Mouse (Mus musculus) CH12.LX (cell line): Measurements from ENCODE around the gene Ube2i. TPM values are rescaled to one million over a fixed set of nuclear protein-coding genes. Genes with fewer than 3 reads are reported as not detected.
A peak's percentile ranks its signal among the peaks of the same experiment; 100 is the strongest.

Experiments used
- DNase-seq: peaks from one replicate; pipeline ENCODE4 v3.0.0-alpha.2; 2013; ENCODE audit errors: extremely low read depth
- H3K27ac ChIP-seq: 2 replicates; pipeline ENCODE4 v1.5.1; 2012; ENCODE audit warnings: low read depth, mild to moderate bottlenecking, control low read depth, moderate library complexity; ENCODE audit not compliant: insufficient read depth
- H3K27me3 ChIP-seq: replicated peaks from 2 replicates; pipeline ENCODE3; 2012; ENCODE audit warnings: inconsistent platforms
- H3K36me3 ChIP-seq, 2 experiments: replicated peaks in 1 of 2; 2 replicates each; pipeline versions ENCODE3 to v1.6.1; 2012; ENCODE audit warnings: inconsistent platforms in 1 of 2, low read length in 1 of 2, mild to moderate bottlenecking in 1 of 2, mixed read lengths in 1 of 2, moderate library complexity in 1 of 2; ENCODE audit not compliant: control insufficient read depth in 1 of 2, insufficient read depth in 1 of 2
- H3K4me1 ChIP-seq, 2 experiments: 2 replicates each; pipeline ENCODE4 v1.6.1; 2012; ENCODE audit warnings: inconsistent platforms in 1 of 2, moderate library complexity in 1 of 2; ENCODE audit not compliant: insufficient read depth in 2 of 2, control insufficient read depth in 1 of 2
- H3K4me2 ChIP-seq: 2 replicates; pipeline ENCODE4 v1.6.1; 2012; ENCODE audit warnings: low read depth, mild to moderate bottlenecking, control low read depth; ENCODE audit not compliant: poor library complexity, insufficient read depth, severe bottlenecking
- H3K4me3 ChIP-seq, 3 experiments: fragments of 150-350 bp in 1 of 3; sonication (generic) in 1 of 3; replicated peaks in 1 of 3; 2 replicates each; pipeline versions ENCODE3 to v1.5.1; 2011 to 2012; ENCODE audit warnings: low read depth in 2 of 3, low read length in 2 of 3, mild to moderate bottlenecking in 2 of 3, moderate library complexity in 2 of 3, control low read depth in 1 of 3, improper control_type of control experiment in 1 of 3, inconsistent platforms in 1 of 3, mixed read lengths in 1 of 3; ENCODE audit not compliant: poor library complexity in 1 of 3
- H3K79me2 ChIP-seq: replicated peaks from 2 replicates; pipeline ENCODE4 v1.6.1; 2012; ENCODE audit warnings: mild to moderate bottlenecking, moderate library complexity; ENCODE audit not compliant: control insufficient read depth, poor library complexity, insufficient read depth, severe bottlenecking; ENCODE audit errors: extremely low read depth
- H3K9ac ChIP-seq: 2 replicates; pipeline ENCODE4 v1.6.1; 2012; ENCODE audit warnings: low read depth, mild to moderate bottlenecking, control low read depth, moderate library complexity; ENCODE audit not compliant: insufficient read depth
- H3K9me3 ChIP-seq: replicated peaks from 2 replicates; pipeline ENCODE3; 2012; ENCODE audit warnings: low read length, inconsistent platforms, mixed read lengths
- ELF1 ChIP-seq: IDR thresholded peaks from 2 replicates; pipeline ENCODE4 v1.6.1; 2014; ENCODE audit warnings: low read depth, mild to moderate bottlenecking, inconsistent platforms, low read length, improper control_type of control experiment
- IRF4 ChIP-seq: IDR thresholded peaks from 2 replicates; pipeline ENCODE4 v1.6.1; 2014; ENCODE audit warnings: low read depth, mild to moderate bottlenecking, inconsistent platforms, low read length, improper control_type of control experiment
- JUND ChIP-seq: conservative IDR thresholded peaks from 2 replicates; pipeline ENCODE4 v1.6.1; 2011; ENCODE audit warnings: low read depth, low read length, improper control_type of control experiment
- MAFK ChIP-seq: IDR thresholded peaks from 2 replicates; pipeline ENCODE4 v1.6.1; 2011; ENCODE audit warnings: low read length, improper control_type of control experiment; ENCODE audit not compliant: insufficient replicate concordance
- MAX ChIP-seq: IDR thresholded peaks from 2 replicates; pipeline ENCODE4 v1.6.1; 2011; ENCODE audit warnings: low read length, improper control_type of control experiment
- MEF2A ChIP-seq: IDR thresholded peaks from 2 replicates; pipeline ENCODE4 v1.6.1; 2014; ENCODE audit warnings: low read depth, mild to moderate bottlenecking, inconsistent platforms, low read length, improper control_type of control experiment, borderline replicate concordance
- MXI1 ChIP-seq: IDR thresholded peaks from 2 replicates; pipeline ENCODE4 v1.6.1; 2011; ENCODE audit warnings: mild to moderate bottlenecking, low read depth, low read length, improper control_type of control experiment
- MYC ChIP-seq: IDR thresholded peaks from 2 replicates; pipeline ENCODE4 v1.6.1; 2011; ENCODE audit warnings: low read depth, mild to moderate bottlenecking, improper control_type of control experiment, low read length
- PAX5 ChIP-seq: IDR thresholded peaks from 2 replicates; pipeline ENCODE4 v1.6.1; 2012; ENCODE audit warnings: low read length, inconsistent platforms, mixed read lengths
- POLR2A ChIP-seq: IDR thresholded peaks from 2 replicates; pipeline ENCODE4 v1.6.1; 2011; ENCODE audit warnings: low read depth, mild to moderate bottlenecking, improper control_type of control experiment, low read length
- SIN3A ChIP-seq: IDR thresholded peaks from 2 replicates; pipeline ENCODE4 v1.6.1; 2012; ENCODE audit warnings: low read length, improper control_type of control experiment, inconsistent platforms
- TBP ChIP-seq: conservative IDR thresholded peaks from 2 replicates; pipeline ENCODE4 v1.6.1; 2011; ENCODE audit warnings: low read depth, low read length, improper control_type of control experiment
- USF1 ChIP-seq: IDR thresholded peaks from 2 replicates; pipeline ENCODE4 v1.6.1; 2014; ENCODE audit warnings: low read depth, mild to moderate bottlenecking, inconsistent platforms, low read length, improper control_type of control experiment
- ZC3H11A ChIP-seq: IDR thresholded peaks from 2 replicates; pipeline ENCODE4 v1.6.1; 2012; ENCODE audit warnings: low read depth, mild to moderate bottlenecking, inconsistent platforms, low read length, improper control_type of control experiment
- ZMIZ1 ChIP-seq: IDR thresholded peaks from 2 replicates; pipeline ENCODE4 v1.6.1; 2012; ENCODE audit warnings: low read depth, mild to moderate bottlenecking, inconsistent platforms, low read length, improper control_type of control experiment
- ZNF384 ChIP-seq: IDR thresholded peaks from 2 replicates; pipeline ENCODE4 v1.6.1; 2012; ENCODE audit warnings: low read depth, low read length, improper control_type of control experiment, inconsistent platforms
- dilution Hi-C: fragments of 300-500 bp; cut with MboI; formaldehyde crosslinking; loops from 2 replicates; pipeline ENCODE4 v1.14.3; 2020; ENCODE audit warnings: low sequenced_read_pairs; ENCODE audit not compliant: extremely low pct_unique_long_range_greater_than_20kb, extremely low pct_ligation_motif_present
- in situ Hi-C: fragments of 300-500 bp; cut with MboI; formaldehyde crosslinking; loops from 3 replicates; pipeline ENCODE4 v1.14.3; 2019; ENCODE audit warnings: low sequenced_read_pairs, low pct_ligation_motif_present, low pct_unique_long_range_greater_than_20kb, mixed read lengths
- polyA plus RNA-seq: library from polyadenylated mRNA; unstranded; fragments of >175 nt; gene quantifications from 2 replicates; pipeline ENCODE4 v1.2.1, GENCODE M21; 2012; ENCODE audit warnings: low read depth; ENCODE audit not compliant: insufficient read length
- total RNA-seq, 2 experiments: library from RNA; depleted of rRNA; stranded (reverse); fragments of 300-350 nt in 1 of 2; fragments of >200 nt in 1 of 2; gene quantifications; 2 replicates each; pipeline ENCODE4 v1.2.3; 2012 to 2014

The Ube2i gene
- total RNA-seq (2012; rRNA removed) (356 and 455 TPM in 2 replicates), total RNA-seq (2014; rRNA removed) (731 and 764 TPM in 2 replicates), polyA plus RNA-seq (417 and 578 TPM in 2 replicates)

GRCm38 (mm10) chr17:25274571-25275346 lies at the start of gene Ube2i:
Gene Ube2i (minus strand): TSS chr17:25274622.
- H3K4me3 ChIP-seq = peak within 1 kb of the TSS; percentile 98 to 100 (median 98)
- peak within 1 kb of the TSS; percentile 88 for H3K27ac ChIP-seq
- H3K4me1 ChIP-seq = peaks cover 9 to 31% of the 10 kb centered on the region in 2 experiments
- no peaks in the 10 kb centered on the region for H3K9me3 ChIP-seq
- in situ Hi-C loops = loop anchor here (5.0 to 10.0 kb wide), 3 partner anchors 37 to 162 kb away; partner anchors contain the start of genes BC003965 and Unkl
- DNase-seq = no peak
- TF ChIP-seq MAX (no peak), IRF4 (no peak), POLR2A (no peak)
- peak within 1 kb of the TSS; percentile 49 for H3K4me2 ChIP-seq
- peaks cover 2 to 17% of the 10 kb centered on the region in 2 experiments for H3K36me3 ChIP-seq
- dilution Hi-C loops = no loop called here
- peaks cover 34% of the 10 kb centered on the region for H3K79me2 ChIP-seq
- peak within 1 kb of the TSS; percentile 100 for H3K9ac ChIP-seq
- peaks cover 23% of the 10 kb centered on the region for H3K27me3 ChIP-seq

- dilution Hi-C loops (no loop called here), in situ Hi-C loops (no loop called here)
- Histone ChIP-seq H3K9ac (no peak overlapping the region), H3K79me2 (no peaks in the 10 kb centered on the region), H3K4me3 (no peak overlapping the region), H3K36me3 (no peaks in the 10 kb centered on the region), H3K4me1 (no peaks in the 10 kb centered on the region), H3K27me3 (peaks cover 65% of the 10 kb centered on the region), H3K4me2 (no peak overlapping the region), H3K9me3 (no peaks in the 10 kb centered on the region), H3K27ac (no peak overlapping the region)
- TF ChIP-seq ZNF384 (no peak), ZC3H11A (no peak), JUND (no peak), SIN3A (no peak), ZMIZ1 (no peak), MYC (no peak), MAX (no peak), MXI1 (no peak)
- DNase-seq = no peak
These were observed 48.5 kb upstream of the Ube2i start for GRCm38 (mm10) chr17:25322930-25323329.

- Histone ChIP-seq H3K36me3 (no peaks in the 10 kb centered on the region), H3K27ac (no peak overlapping the region), H3K9me3 (no peaks in the 10 kb centered on the region), H3K4me2 (no peak overlapping the region), H3K4me3 (no peak overlapping the region), H3K9ac (no peak overlapping the region), H3K27me3 (peaks cover 76% of the 10 kb centered on the region), H3K4me1 (no peaks in the 10 kb centered on the region), H3K79me2 (no peaks in the 10 kb centered on the region)
- no peak for DNase-seq
- TF ChIP-seq MYC (no peak), PAX5 (no peak), ELF1 (no peak), TBP (no peak), MAFK (no peak), MEF2A (no peak), USF1 (no peak), SIN3A (no peak), ZMIZ1 (no peak)
- in situ Hi-C loops = no loop called here
- dilution Hi-C loops = no loop called here
These were observed 46.4 kb upstream of the Ube2i start for GRCm38 (mm10) chr17:25320819-25321218.
